Mouse (Mus musculus): ENCODE measurements around the gene Zfp993.
"Not testable (repeated sequence)": the region's sequence is repeated elsewhere in the genome, so short reads cannot be mapped to it uniquely, and the experiment has no call there.

Gene Zfp993

GRCm38 (mm10) chr4:146610774-146611400, at the start of gene Zfp993:
Zfp993 (plus strand) TSS chr4:146610961.
- DNase-seq (ENCODE audit: low read depth, low spot score); H3K36me3 ChIP-seq (ENCODE audit: control insufficient read depth, insufficient read depth, low read length, poor library complexity, severe bottlenecking); H3K27me3 ChIP-seq (ENCODE audit: control insufficient read depth, insufficient read depth, low read length, poor library complexity, severe bottlenecking): not testable (repeated sequence)

- H3K36me3 ChIP-seq (ENCODE audit: control insufficient read depth, insufficient read depth, low read length, poor library complexity, severe bottlenecking); H3K27me3 ChIP-seq (ENCODE audit: control insufficient read depth, insufficient read depth, low read length, poor library complexity, severe bottlenecking); DNase-seq (ENCODE audit: low read depth, low spot score): not testable (repeated sequence)
These were observed 30.6 kb upstream of the Zfp993 start for GRCm38 (mm10) chr4:146579905-146580873.

GRCm38 (mm10) chr4:146603578-146604399, 7.0 kb upstream of the Zfp993 start:
- DNase-seq (ENCODE audit: low read depth, low spot score); H3K36me3 ChIP-seq (ENCODE audit: control insufficient read depth, insufficient read depth, low read length, poor library complexity, severe bottlenecking); H3K27me3 ChIP-seq (ENCODE audit: control insufficient read depth, insufficient read depth, low read length, poor library complexity, severe bottlenecking): not testable (repeated sequence)

- not testable (repeated sequence) for H3K36me3 ChIP-seq (ENCODE audit: control insufficient read depth, insufficient read depth, low read length, poor library complexity, severe bottlenecking); DNase-seq (ENCODE audit: low read depth, low spot score); H3K27me3 ChIP-seq (ENCODE audit: control insufficient read depth, insufficient read depth, low read length, poor library complexity, severe bottlenecking)
These were observed 33.6 kb downstream of the Zfp993 start for GRCm38 (mm10) chr4:146644367-146644766.

GRCm38 (mm10) chr4:146649641-146650040, 38.9 kb downstream of the Zfp993 start:
- not testable (repeated sequence) for H3K36me3 ChIP-seq (ENCODE audit: control insufficient read depth, insufficient read depth, low read length, poor library complexity, severe bottlenecking); H3K27me3 ChIP-seq (ENCODE audit: control insufficient read depth, insufficient read depth, low read length, poor library complexity, severe bottlenecking); DNase-seq (ENCODE audit: low read depth, low spot score)

- not testable (repeated sequence) for H3K36me3 ChIP-seq (ENCODE audit: control insufficient read depth, insufficient read depth, low read length, poor library complexity, severe bottlenecking); H3K27me3 ChIP-seq (ENCODE audit: control insufficient read depth, insufficient read depth, low read length, poor library complexity, severe bottlenecking); DNase-seq (ENCODE audit: low read depth, low spot score)
These were observed 39.4 kb downstream of the Zfp993 start for GRCm38 (mm10) chr4:146650115-146650514.

- not testable (repeated sequence) for DNase-seq (ENCODE audit: low read depth, low spot score); H3K36me3 ChIP-seq (ENCODE audit: control insufficient read depth, insufficient read depth, low read length, poor library complexity, severe bottlenecking); H3K27me3 ChIP-seq (ENCODE audit: control insufficient read depth, insufficient read depth, low read length, poor library complexity, severe bottlenecking)
These were observed 39.9 kb downstream of the Zfp993 start for GRCm38 (mm10) chr4:146650639-146651038.

Data from splenic B cell, adult 2 months (primary cell).